Mouse (Mus musculus): ENCODE data around the gene Fam129a. TPM values are rescaled to one million over a fixed set of nuclear protein-coding genes. Genes with fewer than 3 reads are reported as not detected.

Gene Fam129a
- 100 to 1,000 TPM; 101 to 116 TPM for total RNA-seq (2021)
- polyA plus RNA-seq (2012; rRNA removed): 9.7 and 12.9 TPM in 2 replicates
- long read RNA-seq, full-length matches to known transcripts: 11 of 36 reads
- long read RNA-seq, partial matches to known transcripts: 8 of 36 reads
- long read RNA-seq, other reads (novel, unspliced or antisense): 17 of 36 reads

DNA sequence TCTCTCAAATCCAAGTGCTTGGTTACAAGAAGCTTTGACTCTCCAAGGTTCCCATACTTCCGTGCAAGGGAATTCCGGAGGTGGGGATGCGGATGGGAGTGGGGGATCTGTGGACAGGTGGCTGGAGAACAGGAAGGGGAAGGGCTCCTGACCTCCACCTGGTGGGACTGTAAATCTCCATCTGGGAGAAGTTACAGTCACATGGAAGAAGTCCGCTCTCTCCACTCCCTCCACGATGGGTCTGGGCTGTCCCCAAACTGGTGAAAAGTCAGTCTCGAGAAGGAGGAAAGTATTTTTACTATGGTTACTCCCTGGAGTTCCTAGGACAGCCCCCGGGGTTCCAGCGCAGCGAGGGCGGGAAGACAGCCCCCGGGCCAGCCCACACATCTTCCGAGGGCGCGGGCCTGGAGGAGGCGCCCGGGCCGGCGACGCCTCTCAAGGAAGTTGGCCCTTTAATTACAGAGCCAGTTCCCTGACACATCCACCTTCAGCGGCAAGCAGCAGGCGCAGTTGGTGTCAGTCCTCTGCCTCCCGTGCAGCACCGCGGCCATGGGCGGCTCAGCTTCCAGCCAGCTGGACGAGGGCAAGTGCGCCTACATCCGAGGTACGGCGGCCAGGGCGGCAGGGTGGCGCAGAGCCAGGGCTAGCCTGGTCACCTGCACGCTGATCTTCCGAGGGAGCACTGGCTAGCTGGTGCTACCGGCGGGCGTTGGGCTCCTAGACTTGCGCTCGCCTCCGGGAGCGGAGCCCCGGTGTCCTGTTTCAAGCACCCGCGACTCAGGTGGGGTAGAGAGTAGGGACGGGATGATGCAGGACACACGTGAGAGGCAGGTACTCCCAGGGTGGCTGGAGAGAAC, at the start of gene Fam129a:
TSS of gene Fam129a (plus strand) at position 206 of the 857 bp plus-strand sequence.
- peak; percentile 82 for DNase-seq

DNA sequence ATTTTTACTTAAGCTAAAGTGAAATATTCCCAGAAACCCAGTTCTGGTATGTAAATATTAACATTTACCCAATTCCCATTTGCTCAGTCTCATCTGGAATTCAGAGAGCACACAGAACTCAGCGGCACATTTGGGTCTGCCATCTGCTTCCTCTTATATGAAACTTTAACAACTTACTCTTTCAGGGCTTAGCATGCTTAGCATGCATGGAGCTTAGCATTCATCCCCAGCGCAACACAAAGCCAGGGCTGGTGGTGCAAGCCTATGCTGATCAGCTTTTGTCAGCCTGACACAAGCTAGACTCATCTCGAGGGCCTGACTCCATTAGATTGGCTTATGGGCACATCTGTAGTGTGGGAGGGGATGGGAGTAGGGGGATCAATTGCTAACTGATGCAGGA, 44.3 kb upstream of the Fam129a start:
- DNase-seq: no peak

DNA sequence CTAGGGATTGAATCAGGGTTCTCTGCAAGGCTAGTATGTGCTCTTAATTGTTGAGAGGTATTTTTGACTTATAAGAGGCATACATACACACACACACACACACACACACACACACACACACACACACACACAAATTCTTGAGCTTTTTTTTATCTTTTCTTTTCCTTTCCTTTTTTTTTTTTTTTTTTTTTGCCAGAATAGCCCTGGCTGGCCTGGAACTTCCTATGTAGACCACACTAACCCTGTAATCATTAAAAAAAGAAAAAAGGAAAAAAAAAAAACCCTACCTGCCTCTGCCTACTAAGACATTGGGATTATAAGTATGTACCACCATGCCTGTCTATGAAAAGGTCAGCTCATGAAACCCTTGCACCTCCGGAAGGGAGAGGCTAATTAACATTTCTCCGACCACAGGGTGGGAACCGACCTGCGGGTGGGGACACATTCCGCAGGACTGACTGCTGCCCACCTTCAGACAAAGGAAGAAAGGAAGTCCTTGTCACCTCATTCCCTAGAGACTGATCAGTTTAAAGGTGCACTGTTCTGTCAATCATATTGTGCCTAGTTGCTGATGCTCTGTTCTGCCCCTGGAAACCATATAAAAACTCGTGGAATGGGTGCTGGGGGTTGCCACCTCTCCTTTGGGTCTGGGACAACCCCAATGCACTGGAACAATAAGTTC, 27.0 kb upstream of the Fam129a start:
- DNase-seq: no peak

DNA sequence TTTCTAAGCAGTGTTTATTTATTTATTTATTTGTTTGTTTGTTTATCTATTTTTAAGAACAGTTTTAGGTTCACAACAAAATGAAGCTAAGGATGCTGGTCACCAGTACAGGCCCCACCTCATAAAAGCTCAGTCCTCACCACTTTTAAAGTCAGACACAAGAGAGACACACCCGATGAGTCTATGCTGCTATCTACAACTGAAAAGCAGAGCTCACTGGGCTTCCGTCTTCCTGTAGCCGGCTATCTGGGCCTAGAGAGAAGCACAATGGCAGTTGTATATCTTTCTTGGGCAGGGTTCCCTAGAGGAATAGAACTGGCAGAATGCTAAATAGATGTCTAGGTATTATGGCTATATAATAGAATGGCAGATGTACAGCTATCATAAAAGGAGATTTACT, 26.4 kb upstream of the Fam129a start:
- no peak for DNase-seq

DNA sequence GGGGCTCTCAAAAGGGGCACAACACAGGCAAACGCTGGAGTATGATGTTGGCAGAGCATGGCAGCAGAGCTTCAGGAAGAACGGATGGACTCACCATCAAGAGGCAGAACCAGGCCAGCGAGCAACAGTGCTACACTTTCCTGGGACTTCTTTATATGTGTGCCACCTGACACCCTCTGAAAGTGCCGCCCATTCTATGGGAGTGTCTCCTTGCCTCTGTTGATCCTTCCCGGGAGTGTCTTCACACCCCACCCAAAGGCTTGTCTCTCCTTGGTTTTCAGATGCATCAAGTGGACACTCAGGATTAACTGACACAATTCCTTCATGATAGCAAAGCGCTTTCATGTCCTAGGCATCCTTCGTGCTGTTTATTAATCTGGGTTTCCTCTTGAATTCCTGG, 25.4 kb upstream of the Fam129a start:
- no peak for DNase-seq

DNA sequence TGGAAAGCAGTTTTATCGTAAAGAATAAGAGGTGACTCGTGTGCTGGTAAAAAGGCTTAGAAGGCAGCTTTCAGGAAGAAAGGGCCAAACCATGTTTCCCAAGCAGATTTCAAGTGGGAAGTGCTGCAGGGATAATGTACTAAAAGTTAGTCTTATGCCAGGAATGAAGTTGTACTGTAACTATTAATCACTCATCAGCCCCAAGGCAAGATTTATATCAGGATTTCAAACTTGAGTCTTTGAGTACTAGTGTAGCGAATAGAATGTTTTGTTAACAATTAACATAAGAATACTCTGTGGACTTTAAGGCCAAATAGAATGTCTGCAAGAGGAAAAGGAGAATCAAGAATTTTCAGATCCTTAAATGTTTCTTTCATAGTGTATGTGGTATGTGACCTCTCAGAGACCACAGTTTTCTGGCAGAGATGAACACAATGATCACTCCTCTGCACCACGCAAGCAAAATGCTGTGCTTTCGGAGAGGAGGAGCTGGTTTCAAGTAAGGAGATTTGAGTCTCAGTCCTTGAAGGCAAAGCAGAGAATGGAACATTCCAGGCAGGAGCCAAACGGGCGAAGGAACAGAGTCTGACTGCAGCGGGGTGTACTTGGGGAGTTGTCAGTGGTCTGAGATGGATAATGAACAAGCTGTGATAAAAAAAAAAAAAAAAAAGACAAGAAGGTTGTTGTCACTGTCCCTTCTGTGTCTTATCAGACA, 21.9 kb upstream of the Fam129a start:
- no peak for DNase-seq

DNA sequence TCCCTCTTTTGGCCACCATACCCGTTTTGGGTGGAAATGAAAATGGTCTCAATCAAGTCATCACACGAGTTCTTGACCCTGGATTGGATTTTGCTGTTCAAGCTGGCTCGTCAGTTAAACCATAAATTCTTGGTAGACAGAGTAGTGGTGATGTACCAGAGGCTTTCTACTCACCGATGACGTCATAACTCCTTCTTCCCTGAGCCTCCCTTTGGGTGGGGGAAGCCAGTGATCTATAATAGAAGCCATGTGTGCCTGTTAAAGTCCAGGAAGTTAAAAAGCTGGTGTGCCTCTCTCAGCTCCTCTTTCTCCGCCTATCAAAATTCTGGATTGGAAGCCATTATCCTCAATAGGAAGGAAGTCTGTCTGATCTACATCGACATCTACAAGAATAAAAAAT, 21.2 kb upstream of the Fam129a start:
- DNase-seq: no peak

DNA sequence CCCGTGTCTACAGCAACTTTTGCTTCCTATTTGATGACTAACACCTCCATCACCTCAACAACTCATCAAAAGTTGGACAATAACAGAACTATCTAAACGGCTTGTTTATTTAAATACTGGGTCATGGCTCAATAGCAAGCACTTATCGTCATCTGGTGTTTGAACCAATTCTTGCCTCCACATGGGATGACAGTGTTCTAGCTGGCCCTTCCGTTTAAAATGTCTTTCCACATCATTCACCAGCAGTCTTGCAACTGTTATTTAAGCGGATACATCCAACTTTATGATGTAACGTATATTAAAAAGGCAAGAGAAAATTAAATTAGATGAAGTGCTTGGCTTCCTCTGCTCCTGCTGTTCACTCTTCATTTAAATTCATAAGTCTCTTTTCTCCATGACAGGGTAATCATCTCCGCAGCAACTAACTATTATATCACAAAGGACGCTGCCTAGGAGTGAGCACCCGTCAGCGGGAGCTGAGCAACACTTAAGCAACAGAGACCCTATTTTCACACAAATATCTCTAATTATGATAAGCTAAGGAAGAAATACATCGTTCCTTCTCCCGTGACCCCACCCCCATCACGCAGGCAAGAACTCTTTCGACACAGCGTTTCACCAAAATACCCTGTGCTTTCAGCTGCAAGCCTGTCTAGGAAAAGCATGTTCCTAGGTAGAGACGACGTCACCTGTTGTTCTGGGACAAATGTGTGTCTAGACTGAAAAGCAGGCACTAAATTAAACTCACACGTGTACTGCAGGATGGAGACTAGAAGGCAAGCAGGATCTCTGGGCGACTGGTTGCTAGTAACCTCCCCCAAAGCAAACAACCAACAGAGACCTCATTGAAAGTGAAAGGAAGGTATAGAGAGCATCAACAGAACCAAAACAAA, 20.2 kb upstream of the Fam129a start:
- DNase-seq: no peak

DNA sequence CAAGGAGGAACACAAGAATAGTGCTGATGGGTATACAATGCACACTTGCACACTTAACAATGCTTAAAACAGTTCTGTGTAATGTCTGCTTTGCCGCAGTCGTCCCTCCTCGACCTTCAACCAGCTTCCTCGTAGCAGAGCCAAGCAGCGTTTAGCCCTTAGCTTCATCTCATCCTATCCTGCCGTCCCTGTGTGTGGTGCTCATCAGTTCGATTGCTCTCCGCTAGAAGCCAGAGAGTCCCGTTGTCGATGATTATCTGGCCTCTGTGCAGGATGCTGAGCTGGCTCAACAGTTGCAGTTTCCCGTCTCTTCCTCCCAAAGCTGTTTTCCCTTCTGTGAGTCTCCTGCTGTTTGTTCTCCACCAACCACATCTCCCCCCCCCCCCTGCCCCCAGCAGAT, 10.4 kb upstream of the Fam129a start:
- no peak for DNase-seq

DNA sequence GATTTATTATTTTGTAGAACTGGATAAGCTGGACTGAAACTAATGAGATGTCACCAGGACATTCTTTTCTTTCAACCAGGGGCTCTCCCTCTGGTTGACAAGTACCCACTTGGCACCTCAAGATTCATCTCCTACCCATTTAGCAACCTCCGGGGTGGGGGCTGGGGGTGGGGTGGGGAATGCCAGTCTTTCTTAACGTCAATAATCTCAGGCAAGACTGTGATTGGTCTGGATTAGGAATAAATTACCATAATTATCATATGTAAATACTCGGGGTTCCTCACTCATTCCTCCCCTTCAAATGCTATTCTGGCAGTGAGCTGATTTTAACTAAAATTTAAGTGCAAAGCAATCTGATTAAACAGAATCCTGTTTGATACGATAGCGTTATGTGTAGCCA, 7.6 kb upstream of the Fam129a start:
- DNase-seq: no peak

DNA sequence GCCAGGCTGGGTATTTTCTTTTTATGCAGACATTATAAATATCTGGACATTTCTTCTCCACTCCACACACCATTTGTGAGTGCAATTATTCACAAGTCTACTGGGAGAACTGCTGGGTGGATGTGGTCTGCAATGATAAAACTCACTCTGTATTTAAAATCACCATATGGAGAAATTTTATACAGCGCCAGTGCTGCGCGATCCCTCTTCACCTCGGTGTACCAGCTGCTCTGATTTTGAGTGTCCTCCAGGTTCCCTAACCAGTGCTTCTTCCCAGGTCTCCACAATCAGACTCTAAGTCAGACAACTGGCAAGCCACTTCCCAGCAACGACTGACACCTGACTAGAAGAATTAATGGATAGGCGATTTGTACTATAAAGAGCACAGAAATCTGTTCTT, 7.1 kb upstream of the Fam129a start:
- DNase-seq: no peak

DNA sequence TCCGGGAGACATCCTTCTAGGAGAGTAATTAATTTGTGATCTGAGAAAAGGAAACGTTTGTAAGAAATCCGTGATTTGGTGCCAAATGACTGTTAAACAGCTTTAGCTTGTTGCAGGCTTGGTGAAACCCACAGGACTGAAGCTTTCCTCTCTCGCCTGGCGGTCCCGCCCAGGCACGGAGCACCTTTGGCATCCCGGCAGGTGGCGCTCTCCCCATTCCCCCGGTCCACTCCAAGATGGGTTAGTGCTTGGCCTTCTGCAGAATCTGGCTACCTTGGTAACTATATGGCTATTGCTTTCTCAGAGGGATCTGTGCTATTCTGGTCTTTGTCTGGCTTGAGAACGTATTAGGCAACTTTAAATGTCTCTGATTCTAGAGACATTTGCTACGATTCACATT, 6.6 kb upstream of the Fam129a start:
- peak; percentile 90 for DNase-seq

DNA sequence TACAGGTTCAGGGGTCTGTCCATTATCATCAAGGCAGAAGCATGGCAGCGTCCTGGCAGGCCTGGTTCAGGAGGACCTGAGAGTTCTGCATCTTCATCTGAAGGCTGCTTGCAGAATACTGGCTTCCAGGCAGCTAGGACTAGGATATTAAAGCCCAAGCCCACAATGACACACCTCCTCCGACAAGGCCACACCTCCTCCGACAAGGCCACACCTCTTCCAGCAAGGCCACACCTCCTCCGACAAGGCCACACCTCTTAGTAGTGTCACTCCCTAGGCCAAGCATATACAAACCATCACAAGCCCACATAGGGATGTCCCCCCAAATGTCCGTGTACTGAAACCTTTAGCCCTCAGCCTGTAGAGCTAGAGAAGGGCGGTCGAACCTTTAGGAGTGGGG, 2.3 kb upstream of the Fam129a start:
- no peak for DNase-seq

DNA sequence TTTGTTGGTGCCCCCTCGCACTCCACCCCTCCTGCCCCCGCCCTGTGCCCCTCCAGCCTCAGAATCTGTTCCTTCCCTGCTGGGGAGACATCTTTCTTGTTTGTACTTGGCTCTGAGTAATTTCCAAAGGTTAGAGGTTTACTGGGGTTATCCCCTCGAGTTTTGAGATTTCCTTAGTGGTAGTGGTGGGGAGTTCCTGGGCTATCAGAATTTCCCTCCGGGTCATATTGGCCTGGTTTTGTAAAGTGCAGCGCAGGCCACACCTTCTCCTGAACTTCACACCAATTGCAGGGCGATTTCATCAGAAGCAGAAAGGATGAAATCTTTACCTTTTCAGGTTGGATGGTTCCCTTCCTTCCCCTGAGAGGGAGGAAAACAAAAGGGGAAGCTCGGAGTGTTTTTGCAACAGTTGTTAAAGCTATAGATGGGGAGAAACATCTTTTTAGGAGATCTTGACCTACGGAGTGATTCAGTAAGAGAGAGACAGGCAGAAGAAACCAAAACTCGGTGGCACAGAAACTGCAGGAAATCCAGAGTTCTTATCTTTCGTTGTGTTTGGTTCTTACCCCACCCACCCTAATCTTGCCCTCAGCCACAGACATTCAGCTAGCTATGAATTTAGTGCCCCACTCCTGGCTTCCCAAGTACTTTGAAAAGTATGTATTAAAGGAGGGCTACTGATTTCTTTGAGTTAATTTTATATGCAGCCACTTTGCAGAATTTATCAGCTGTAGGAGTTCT, 1.0 kb downstream of the Fam129a start:
- no peak for DNase-seq

DNA sequence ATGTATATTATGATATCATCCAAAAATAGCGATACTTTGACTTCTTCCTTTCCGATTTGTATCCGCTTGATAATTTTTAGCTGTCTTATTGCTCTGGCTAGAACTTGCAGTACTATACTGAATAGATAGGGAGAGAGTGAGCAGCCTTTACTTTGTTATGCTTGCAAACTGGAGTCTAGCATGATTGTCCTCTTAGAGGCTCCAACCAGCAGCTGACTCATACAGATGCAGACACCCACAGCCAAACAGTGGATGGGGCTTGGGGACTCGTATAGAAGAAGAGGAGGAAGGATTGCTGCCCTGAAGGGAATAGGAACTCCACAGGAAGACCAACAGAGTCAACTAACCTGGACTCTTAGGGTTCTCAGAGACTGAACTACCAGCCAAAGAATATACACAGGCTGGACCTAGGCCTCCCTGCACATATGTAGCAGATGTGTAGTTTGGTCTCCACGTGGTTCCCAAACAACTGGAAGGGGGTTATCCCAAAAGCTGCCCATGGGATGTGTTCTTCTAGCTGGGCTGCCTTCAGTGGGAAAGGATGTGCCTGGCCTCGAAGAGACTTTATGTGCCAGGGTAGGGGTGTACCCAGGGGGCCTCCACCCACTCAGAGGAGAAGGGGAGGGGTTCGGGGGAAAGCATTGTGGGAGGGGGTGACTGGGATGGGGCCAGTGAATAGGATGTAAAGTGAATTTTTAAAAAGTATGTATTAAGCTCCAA, 1.8 kb downstream of the Fam129a start:
- peak; percentile 40 for DNase-seq

DNA sequence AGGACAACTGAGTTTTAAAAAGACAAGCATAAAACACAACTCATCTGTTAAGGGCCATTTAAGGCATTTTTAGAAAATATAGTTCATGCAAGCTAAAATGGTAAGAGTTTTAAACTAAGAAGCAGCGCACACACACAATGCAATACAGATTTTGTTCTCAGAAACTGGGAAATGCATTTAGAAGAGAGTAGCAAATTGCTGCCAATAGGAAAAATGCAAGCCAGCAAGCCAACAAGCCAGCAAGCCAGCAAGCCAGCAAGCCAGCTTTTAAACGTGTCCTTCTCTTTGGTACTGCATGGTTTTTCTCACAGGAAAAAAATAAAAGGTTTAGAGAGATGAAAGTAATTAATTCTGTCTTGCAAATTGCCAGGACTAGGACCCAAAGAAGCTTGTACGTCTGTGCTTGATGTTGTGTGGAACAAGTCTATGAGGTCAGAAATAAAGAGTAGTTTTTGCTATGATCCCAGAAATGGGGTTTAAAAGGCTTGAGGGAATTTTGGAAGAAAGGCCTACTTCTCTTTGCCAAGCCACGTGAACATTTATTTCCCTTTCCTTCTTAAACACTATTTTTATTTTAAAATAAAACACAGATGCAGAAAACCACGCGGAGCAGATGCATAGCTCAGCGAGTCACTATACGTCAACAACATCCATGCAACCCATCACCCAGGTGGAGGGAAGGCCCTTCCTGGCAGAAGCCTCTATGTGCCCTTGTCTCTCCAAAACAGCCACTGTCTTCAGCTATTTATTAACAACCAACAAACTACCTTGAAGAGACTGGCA, 9.4 kb downstream of the Fam129a start:
- no peak for DNase-seq

DNA sequence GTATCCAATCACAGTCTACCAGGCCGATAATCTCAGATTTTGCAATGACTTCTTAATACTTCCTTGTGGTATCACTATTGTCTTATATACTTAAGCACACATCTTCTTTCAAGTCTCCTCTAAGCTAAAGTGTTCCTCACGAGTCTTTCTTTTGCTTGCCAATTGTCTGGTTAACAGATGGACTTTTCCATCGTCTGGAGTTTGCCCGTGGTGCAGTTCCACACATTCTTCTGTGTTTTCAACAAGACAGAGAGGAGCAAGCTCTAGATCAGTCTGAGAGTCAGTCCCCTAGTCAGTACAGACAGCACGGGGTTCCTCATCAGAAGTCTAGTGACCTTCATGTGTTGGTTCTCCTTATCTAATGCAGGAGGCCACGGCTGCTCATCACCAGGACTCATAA, 10.5 kb downstream of the Fam129a start:
- DNase-seq: no peak

DNA sequence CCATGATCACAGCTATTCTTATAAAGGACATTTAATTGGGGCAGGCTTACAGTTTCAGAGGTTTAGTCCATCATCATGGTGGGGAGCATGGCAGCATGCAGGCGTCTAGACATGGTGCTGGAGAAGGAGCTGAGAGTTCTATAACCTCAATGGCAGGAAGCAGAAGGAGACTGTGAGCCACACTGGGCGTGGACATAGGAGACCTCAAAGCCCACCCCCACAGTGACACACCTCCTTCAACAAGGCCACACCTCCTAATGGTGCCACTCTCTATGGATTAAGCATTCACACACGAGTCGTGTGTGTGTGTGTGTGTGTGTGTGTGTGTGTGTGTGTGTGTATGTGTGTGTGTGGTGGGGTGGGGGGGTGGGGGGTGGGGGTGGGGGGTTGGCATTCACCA, 11.0 kb downstream of the Fam129a start:
- DNase-seq: no peak

DNA sequence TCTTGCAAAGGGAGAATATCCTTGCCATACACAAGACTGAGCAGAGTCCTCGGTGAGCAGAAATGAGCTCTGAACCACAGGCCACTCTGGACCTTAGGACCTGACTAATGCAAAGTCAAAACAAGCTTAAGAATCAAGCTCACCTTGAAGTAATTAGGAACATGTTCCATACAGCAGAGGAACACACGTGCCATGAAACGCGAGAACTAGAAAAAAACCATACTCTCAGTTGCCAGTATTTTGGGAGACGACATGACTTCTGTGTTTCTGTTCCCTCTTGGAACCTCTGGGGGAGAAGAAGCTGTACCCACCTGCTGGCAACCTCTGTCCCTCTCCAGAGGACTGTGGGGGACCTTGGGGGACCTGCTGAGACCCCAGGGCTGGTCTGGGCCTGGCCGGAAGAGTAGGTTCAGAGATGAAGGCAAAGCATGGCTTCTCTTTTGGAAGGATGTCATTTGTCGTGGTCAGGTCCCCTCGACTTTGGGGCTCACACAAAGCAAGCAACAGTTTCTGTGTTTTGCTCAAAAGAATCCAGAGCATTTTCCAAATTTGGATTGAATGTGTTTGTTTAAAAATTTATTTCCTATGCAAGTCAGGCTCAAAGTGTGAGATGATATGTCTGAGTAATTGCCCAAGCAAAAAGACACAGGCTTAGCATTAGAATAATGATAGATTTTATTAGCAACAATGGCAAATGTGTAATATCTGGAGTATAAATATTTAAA, 12.6 kb downstream of the Fam129a start:
- DNase-seq: no peak
